Mouse (Mus musculus) T-cell, adult 2 months (primary cell): ENCODE results near the gene Magea8.
"Not testable (repeated sequence)": the region's sequence is repeated elsewhere in the genome, so short reads cannot be mapped to it uniquely, and the experiment has no call there.

Experiments used
- DNase-seq: peaks from one replicate; pipeline ENCODE4 v3.0.0; 2022; ENCODE audit warnings: low spot score

The Magea8 gene

DNA sequence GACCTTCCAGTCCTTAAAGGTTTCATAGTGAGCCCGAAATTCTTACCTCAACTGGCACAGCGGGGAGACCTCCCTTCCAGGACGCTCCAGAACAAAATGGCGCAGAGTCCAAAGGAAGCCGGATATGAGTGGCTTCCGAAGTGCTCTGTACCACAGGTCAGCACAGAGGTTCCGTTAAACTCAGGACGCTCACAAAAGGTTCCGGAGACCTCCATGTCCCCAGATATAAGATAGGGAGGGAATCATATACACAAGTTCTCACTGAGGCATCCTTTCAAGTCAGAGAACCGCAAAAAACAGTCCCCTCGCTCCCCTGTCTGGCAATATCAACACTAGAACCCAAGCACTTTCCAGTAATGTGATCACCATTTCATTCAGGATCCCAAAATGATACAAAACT is at the start of gene Magea8:
Magea8 (minus strand) TSS at position 101 of the 400 bp plus-strand sequence.
- not testable (repeated sequence) for DNase-seq

GRCm38 (mm10) chrX:154949405-154949804 is 46.2 kb downstream of the Magea8 start, which contains the start of gene Magea3:
Gene Magea3 (minus strand): TSS chrX:154949505.
- DNase-seq: not testable (repeated sequence)

DNA sequence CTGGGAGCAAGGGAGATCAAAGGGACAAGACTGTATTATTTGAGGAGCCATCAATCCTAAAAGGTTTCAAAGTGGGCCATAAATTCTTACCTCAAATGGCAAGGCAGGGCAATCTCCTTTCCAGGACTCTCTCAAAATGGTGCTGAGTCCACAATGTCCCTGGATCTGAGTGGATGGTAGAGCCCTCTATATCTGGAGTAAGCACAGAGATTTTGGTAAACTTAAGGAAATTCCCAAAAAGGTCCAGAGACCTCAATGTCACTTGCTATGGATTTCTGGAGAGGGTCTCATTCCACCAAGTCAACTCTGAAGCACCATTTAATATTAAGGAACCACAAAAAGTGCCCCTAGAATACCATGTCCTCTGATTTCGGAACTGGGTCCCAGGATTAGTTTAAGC is 59.8 kb downstream of the Magea8 start, which contains the start of gene Magea6:
Magea6 (minus strand) TSS at position 101 of the 400 bp plus-strand sequence.
- DNase-seq: not testable (repeated sequence)
